Mouse (Mus musculus) forebrain, embryonic 13.5 days (tissue): ENCODE results near the gene Kifc3. TPM values are rescaled to one million over a fixed set of nuclear protein-coding genes. Genes with fewer than 3 reads are reported as not detected.

ENCODE experiments used
- ATAC-seq: fragments of 200-750 bp; cut with Nextera tagmentation; 2 replicates; pipeline ENCODE4 v1.8.0; 2017
- H3K27ac ChIP-seq: fragments of 300-500 bp; sonication (generic); 2 replicates; pipeline ENCODE4 v1.5.1; 2015; ENCODE audit warnings: inconsistent platforms, mild to moderate bottlenecking, moderate library complexity
- H3K27me3 ChIP-seq: fragments of 300-500 bp; sonication (generic); 2 replicates; pipeline ENCODE4 v1.6.1; 2015; ENCODE audit warnings: mild to moderate bottlenecking, inconsistent platforms
- H3K36me3 ChIP-seq: fragments of 300-500 bp; sonication (generic); 2 replicates; pipeline ENCODE4 v1.6.1; 2015; ENCODE audit warnings: mild to moderate bottlenecking, inconsistent platforms; ENCODE audit not compliant: poor library complexity, severe bottlenecking
- H3K4me1 ChIP-seq: fragments of 300-500 bp; sonication (generic); 2 replicates; pipeline ENCODE4 v1.6.1; 2015; ENCODE audit warnings: inconsistent platforms
- H3K4me2 ChIP-seq: fragments of 300-500 bp; sonication (generic); 2 replicates; pipeline ENCODE4 v1.6.1; 2015; ENCODE audit warnings: inconsistent platforms, mild to moderate bottlenecking, moderate library complexity
- H3K4me3 ChIP-seq: fragments of 300-500 bp; sonication (generic); 2 replicates; pipeline ENCODE4 v1.5.1; 2015; ENCODE audit warnings: mild to moderate bottlenecking, inconsistent platforms
- H3K9ac ChIP-seq: fragments of 300-500 bp; sonication (generic); 2 replicates; pipeline ENCODE4 v1.6.1; 2015; ENCODE audit warnings: mild to moderate bottlenecking, inconsistent platforms
- H3K9me3 ChIP-seq: fragments of 300-500 bp; sonication (generic); replicated peaks from 2 replicates; pipeline ENCODE4 v1.6.1; 2016; ENCODE audit warnings: inconsistent platforms
- WGBS: fragments of 180-500 bp; shearing (Covaris S2); methylation state at CpG from one replicate; pipeline ENCODE4 v1.1.7; 2015; 5-methylcytosine and 5-hydroxymethylcytosine counted together
- polyA plus RNA-seq: library from polyadenylated mRNA; unstranded; fragments of >200 nt; fragmentation: Nextera tagmentation; extraction: Ambion mirVana; gene quantifications from 2 replicates; pipeline ENCODE4 v1.2.1, GENCODE M21; 2015

Kifc3 gene
- polyA plus RNA-seq, 1 experiment from 2014 or later: 8.2 TPM

DNA sequence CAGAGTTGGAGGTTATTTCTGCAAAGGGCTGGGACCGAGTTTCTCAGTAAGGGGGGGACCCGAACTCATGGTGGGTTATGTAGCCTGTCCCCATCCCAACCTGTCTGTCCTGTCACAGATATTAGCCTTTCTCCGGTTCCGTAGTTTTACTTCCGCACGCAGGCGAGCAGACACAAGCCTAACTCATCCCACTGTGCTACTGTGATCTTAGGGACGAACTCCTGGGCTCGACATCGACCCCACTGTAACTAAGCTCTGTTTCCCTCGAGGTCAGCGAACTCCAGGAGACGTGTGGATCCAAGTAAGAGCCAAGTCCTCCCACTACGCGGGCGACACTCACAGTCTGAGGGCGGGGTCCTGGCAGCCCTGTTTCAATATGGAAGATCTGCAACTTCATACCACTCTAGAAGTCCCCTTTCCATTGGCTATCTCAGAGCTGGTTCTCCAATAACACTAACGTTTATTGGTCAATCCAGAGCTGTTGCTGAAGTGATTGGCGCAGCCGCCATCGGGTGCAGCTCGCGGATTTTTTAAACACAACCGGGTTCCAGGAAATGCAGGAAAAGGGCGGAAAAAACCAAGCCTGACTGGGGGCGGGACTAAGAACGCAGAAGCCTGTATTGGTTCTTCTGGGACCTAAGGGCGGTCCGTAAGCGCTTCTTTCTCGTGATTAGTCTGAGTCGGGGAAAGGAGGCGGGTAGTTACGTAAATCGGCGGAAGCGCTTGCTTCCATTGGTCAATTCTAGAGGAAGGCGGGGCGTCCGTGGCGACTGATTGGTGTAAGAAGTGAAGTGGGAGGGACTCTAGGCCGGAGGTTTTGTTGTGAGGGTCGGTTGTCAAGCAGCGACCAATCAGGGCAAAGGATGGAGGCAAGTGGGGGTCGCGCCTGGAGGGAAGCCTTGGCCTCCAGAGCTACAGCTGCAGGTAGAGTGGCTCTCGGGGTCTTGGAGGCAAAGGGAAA is 122.0 kb downstream of the Kifc3 start, which contains the start of gene Katnb1:
Gene Katnb1, plus strand, starts transcription at position 806 of the 961 bp plus-strand sequence.
- ATAC-seq: peak; percentile 98
- WGBS: under 1% methylated on average over 47 of the region's 47 CpGs
- peaks cover 26% of the 10 kb centered on the region for H3K4me1 ChIP-seq
- H3K4me3 ChIP-seq: peak within 1 kb of the TSS; percentile 92
- peak within 1 kb of the TSS; percentile 97 for H3K4me2 ChIP-seq
- peak within 1 kb of the TSS; percentile 72 for H3K27ac ChIP-seq
- peak within 1 kb of the TSS; percentile 87 for H3K9ac ChIP-seq
- peaks cover 24% of the 10 kb centered on the region for H3K36me3 ChIP-seq
- H3K9me3 ChIP-seq: no peaks in the 10 kb centered on the region
- H3K27me3 ChIP-seq: no peaks in the 10 kb centered on the region; the same call in 1 of the 2 replicates

GRCm38 (mm10) chr8:95079305-95079704 is 123.3 kb downstream of the Kifc3 start:
- H3K4me2 ChIP-seq: no peak overlapping the region
- WGBS: 86% methylated on average over 4 of the region's 4 CpGs
- no peak overlapping the region for H3K4me3 ChIP-seq
- H3K9ac ChIP-seq: no peak overlapping the region
- no peak for ATAC-seq
- peaks cover 26% of the 10 kb centered on the region for H3K4me1 ChIP-seq
- no peak overlapping the region for H3K27ac ChIP-seq
- no peaks in the 10 kb centered on the region for H3K9me3 ChIP-seq
- peaks cover 11% of the 10 kb centered on the region for H3K36me3 ChIP-seq
- H3K27me3 ChIP-seq: no peaks in the 10 kb centered on the region; the same call in 1 of the 2 replicates

- Histone ChIP-seq H3K27ac (no peak overlapping the region), H3K36me3 (no peaks in the 10 kb centered on the region), H3K9ac (no peak overlapping the region), H3K27me3 (no peaks in the 10 kb centered on the region; the same call in 1 of the 2 replicates), H3K4me2 (no peak overlapping the region), H3K4me1 (peaks cover 17% of the 10 kb centered on the region), H3K9me3 (no peaks in the 10 kb centered on the region), H3K4me3 (no peak overlapping the region)
- no peak for ATAC-seq
- 80% methylated on average over 3 of the region's 3 CpGs for WGBS
These were observed 124.6 kb downstream of the Kifc3 start for GRCm38 (mm10) chr8:95078055-95078454.

GRCm38 (mm10) chr8:95076151-95076550 is 126.5 kb downstream of the Kifc3 start:
- no peak overlapping the region for H3K9ac ChIP-seq
- 82% methylated on average over 17 of the region's 17 CpGs for WGBS
- H3K4me1 ChIP-seq: no peaks in the 10 kb centered on the region
- ATAC-seq: no peak
- H3K27ac ChIP-seq: no peak overlapping the region
- H3K4me3 ChIP-seq: no peak overlapping the region
- H3K4me2 ChIP-seq: no peak overlapping the region
- no peaks in the 10 kb centered on the region for H3K36me3 ChIP-seq
- H3K27me3 ChIP-seq: no peaks in the 10 kb centered on the region; the same call in 1 of the 2 replicates
- no peaks in the 10 kb centered on the region for H3K9me3 ChIP-seq

DNA sequence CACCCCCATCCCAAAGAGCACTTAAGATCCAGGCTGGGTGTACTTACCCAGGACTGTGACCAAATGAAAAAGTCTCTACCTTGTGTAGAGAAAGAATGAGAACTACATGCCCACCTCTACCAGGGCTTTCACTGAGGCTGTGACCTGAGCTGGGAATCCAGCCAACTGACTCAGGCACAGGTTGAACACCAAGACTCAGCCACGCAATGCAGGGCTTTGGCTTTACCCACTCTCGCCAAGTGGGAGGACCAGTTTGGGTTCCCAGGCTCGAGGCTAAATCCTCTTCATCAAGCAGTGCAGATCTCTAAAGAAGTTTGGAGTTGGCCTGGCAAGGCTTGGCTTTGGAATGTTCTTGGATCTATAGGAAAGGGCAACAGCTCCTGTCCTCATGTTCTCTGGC is 127.1 kb downstream of the Kifc3 start:
- H3K4me1 ChIP-seq: no peaks in the 10 kb centered on the region
- no peak for ATAC-seq
- 75% methylated on average over 3 of the region's 3 CpGs for WGBS
- no peaks in the 10 kb centered on the region; the same call in 1 of the 2 replicates for H3K27me3 ChIP-seq
- H3K4me3 ChIP-seq: no peak overlapping the region
- no peak overlapping the region for H3K4me2 ChIP-seq
- H3K9ac ChIP-seq: no peak overlapping the region
- H3K36me3 ChIP-seq: no peaks in the 10 kb centered on the region
- H3K27ac ChIP-seq: no peak overlapping the region
- H3K9me3 ChIP-seq: no peaks in the 10 kb centered on the region

DNA sequence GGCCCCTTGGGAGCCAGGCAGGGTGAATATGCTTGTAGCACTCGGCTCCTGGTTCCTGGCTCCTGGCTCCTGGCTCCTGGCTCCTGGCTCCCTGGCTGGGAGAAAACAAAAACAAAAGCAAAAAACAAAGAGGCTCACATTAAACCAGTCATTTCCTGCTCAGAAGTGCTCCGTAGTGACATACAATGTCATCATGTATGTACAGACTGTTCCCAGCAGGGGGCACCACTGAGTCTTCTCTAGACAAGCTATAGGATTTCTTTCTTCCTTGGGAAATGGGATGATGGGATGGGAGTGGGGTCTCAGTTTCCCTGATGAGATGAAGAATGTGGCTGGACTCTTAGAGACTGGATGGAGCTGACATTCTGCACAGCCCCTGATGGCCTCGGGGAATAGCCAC is 135.0 kb downstream of the Kifc3 start:
- WGBS: 56% methylated on average over 3 of the region's 3 CpGs

GRCm38 (mm10) chr8:95064531-95064930 is 138.1 kb downstream of the Kifc3 start:
- H3K9ac ChIP-seq: no peak overlapping the region
- H3K9me3 ChIP-seq: no peaks in the 10 kb centered on the region
- H3K36me3 ChIP-seq: no peaks in the 10 kb centered on the region
- WGBS: 88% methylated on average over 2 of the region's 2 CpGs
- no peak overlapping the region for H3K4me3 ChIP-seq
- ATAC-seq: no peak
- H3K27me3 ChIP-seq: no peaks in the 10 kb centered on the region
- no peaks in the 10 kb centered on the region for H3K4me1 ChIP-seq
- no peak overlapping the region for H3K27ac ChIP-seq
- H3K4me2 ChIP-seq: no peak overlapping the region

More for the DNA sequence above, 135.0 kb downstream of the Kifc3 start:
- Histone ChIP-seq H3K27ac (no peak overlapping the region), H3K4me2 (no peak overlapping the region), H3K36me3 (no peaks in the 10 kb centered on the region), H3K4me3 (no peak overlapping the region), H3K27me3 (no peaks in the 10 kb centered on the region), H3K4me1 (no peaks in the 10 kb centered on the region), H3K9ac (no peak overlapping the region), H3K9me3 (no peaks in the 10 kb centered on the region)
- no peak for ATAC-seq

DNA sequence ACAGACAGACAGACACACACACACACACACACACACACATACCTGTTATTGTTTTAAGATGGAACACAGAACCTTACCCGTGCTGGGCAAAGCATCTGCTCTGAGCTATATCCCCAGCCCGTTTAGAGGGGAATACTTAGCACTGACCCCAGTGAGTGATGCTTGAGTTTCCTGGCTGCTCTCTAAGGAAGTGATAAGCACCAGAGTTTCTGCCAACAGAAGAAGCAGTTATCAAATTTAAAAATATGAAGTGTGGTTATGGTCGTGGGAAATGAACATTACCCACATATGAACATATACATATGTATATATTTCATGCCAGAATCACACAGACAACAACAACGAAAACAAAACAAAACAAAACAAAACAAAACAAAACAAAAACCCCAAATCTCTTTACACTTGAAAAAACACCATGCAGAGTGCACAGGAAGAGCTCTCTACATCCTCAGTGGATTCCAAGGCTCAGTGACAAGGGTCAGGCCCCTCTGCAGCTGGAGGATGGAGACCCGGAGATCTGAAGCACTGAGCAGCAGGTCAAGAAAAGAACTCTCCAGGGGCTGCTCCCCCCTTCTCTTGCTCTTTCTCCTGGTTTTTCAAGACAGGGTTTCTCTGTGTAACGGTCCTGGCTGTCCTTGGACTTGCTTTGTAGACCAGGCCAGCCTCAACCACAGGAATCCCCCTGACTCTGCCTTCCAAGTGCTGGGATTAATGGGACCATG is 142.6 kb downstream of the Kifc3 start:
- Histone ChIP-seq H3K27me3 (no peaks in the 10 kb centered on the region), H3K4me2 (no peak overlapping the region), H3K4me3 (no peak overlapping the region), H3K9ac (no peak overlapping the region), H3K36me3 (no peaks in the 10 kb centered on the region), H3K27ac (no peak overlapping the region), H3K9me3 (no peaks in the 10 kb centered on the region), H3K4me1 (no peaks in the 10 kb centered on the region)
- no peak for ATAC-seq
- 73% methylated on average over 6 of the region's 6 CpGs for WGBS

- no peak for ATAC-seq
- no peaks in the 10 kb centered on the region for H3K36me3 ChIP-seq
- H3K4me3 ChIP-seq: no peak overlapping the region
- no peaks in the 10 kb centered on the region for H3K4me1 ChIP-seq
- H3K27me3 ChIP-seq: no peaks in the 10 kb centered on the region
- WGBS: 86% methylated on average over 6 of the region's 6 CpGs
- no peaks in the 10 kb centered on the region for H3K9me3 ChIP-seq
- H3K4me2 ChIP-seq: no peak overlapping the region
- no peak overlapping the region for H3K27ac ChIP-seq
- no peak overlapping the region for H3K9ac ChIP-seq
These were observed 144.0 kb downstream of the Kifc3 start for GRCm38 (mm10) chr8:95058661-95059060.

DNA sequence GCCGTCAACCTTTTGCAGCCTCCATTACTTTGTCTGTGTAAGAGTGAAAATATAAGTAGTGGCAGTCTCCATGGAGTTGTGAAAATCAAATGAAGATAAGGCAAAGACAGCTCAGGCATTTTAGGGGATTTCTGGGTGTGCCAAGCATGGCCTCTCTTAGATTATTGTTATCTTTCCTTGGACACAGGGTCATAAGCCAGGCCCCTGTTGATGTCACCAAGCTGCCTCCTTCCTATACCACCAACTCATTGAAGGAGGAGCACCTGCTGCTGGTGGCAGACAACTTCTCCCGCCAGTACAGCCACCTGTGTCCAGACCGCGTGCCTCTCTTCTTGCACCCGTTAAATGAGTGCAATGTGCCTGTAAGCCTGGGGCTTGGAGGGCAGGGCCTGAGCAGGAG is 146.2 kb downstream of the Kifc3 start:
- no peak for ATAC-seq
- Histone ChIP-seq H3K4me2 (no peak overlapping the region), H3K9ac (no peak overlapping the region), H3K4me3 (no peak overlapping the region), H3K36me3 (no peaks in the 10 kb centered on the region), H3K27ac (no peak overlapping the region), H3K4me1 (no peaks in the 10 kb centered on the region), H3K27me3 (no peaks in the 10 kb centered on the region), H3K9me3 (no peaks in the 10 kb centered on the region)
- WGBS: 85% methylated on average over 5 of the region's 5 CpGs

DNA sequence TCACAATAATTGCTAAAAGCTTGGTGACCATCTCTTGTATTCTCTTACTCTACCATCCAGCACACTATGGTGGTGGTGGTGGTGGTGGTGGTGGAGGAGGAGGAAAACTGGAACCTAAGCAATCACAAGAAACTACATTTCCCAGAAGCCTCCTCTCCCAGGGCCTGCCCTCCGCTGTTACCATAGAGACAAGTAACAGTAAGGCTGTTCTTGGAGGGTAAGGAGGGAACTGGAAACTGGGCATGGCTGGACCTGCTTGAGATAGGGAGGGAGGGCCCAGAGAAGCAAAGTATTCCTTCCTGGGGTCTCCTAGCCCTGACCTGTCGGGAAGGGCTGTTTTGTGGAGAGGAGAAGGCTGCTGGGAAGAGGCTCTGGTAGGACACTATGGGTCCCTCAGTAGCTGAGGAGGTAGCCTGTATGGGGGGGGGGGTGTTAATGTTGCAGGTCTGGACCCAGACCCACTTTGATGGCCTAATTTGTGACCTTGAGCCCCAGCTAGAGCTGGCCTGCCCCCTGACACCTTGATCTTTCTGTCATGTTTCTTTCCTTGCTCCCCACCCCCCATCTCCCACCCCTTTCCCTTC is 147.6 kb downstream of the Kifc3 start, which contains the start of gene Drc7:
Gene Drc7, plus strand, starts transcription at position 177 of the 584 bp plus-strand sequence.
- H3K4me2 ChIP-seq: 0 out of 2 replicates have a peak within 1 kb of the TSS, but pooled peaks have one; percentile 12
- H3K4me1 ChIP-seq: no peaks in the 10 kb centered on the region
- no peaks in the 10 kb centered on the region for H3K9me3 ChIP-seq
- 19% methylated on average over 2 of the region's 2 CpGs for WGBS
- peak; percentile 78 for ATAC-seq
- no peaks in the 10 kb centered on the region for H3K36me3 ChIP-seq
- H3K27me3 ChIP-seq: no peaks in the 10 kb centered on the region
- no peak within 1 kb of the TSS for H3K9ac ChIP-seq
- H3K4me3 ChIP-seq: no peak within 1 kb of the TSS
- no peak within 1 kb of the TSS for H3K27ac ChIP-seq

DNA sequence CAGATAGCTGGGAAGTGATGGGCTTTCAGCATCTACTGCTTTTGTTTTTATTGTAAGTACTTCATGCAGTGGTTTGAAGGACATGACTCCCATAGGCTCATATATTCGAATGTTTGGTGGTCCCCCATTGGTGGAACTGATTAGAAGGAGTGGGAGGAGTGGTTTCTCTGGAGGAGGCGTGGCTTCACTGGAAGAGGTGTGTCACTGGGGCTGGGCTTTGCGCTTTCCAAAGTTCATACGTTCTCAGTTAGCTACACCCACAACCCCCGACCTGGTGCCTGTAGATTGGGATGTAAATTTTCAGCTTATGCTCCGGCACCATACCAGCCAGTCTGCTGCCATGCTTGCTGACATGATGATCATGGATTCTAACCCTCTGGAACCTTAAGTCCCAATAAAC is 148.2 kb downstream of the Kifc3 start:
- no peaks in the 10 kb centered on the region for H3K36me3 ChIP-seq
- H3K27me3 ChIP-seq: no peaks in the 10 kb centered on the region
- H3K4me3 ChIP-seq: no peak overlapping the region
- H3K4me1 ChIP-seq: no peaks in the 10 kb centered on the region
- H3K4me2 ChIP-seq: no peak overlapping the region
- no peaks in the 10 kb centered on the region for H3K9me3 ChIP-seq
- H3K27ac ChIP-seq: no peak overlapping the region
- 0 out of 2 replicates have a peak, but pooled peaks have one; percentile 19 for ATAC-seq
- H3K9ac ChIP-seq: no peak overlapping the region
- 70% methylated on average over 6 of the region's 6 CpGs for WGBS
